ENCODE assay signal across 22 mouse cellular contexts in genomic region chr1:72166468-72166814, GRCm38 (mm10). TPM values are rescaled to one million over a fixed set of nuclear protein-coding genes. Genes with fewer than 3 reads are reported as not detected.
DNase-seq lines count a peak whose midpoint lies in the region; ATAC-seq and TF ChIP-seq lines count a peak whose summit lies in the region.
"Had no signal": no experiment of that assay in that cellular context is flagged by ENCODE, and none has a peak within 500 bp of the region (broad histone marks: within the 10 kb centered on the region; RNA-seq: fewer than 3 reads in every experiment).

No protein-coding gene starts in this region.

- WGBS in forebrain, postnatal 0 days, result 98% methylated on average over 5 of the region's 5 CpGs
- 97% methylated on average over 5 of the region's 5 CpGs for WGBS in forebrain, embryonic 13.5 days
- WGBS in limb, embryonic 15.5 days, result 89% methylated on average over 5 of the region's 5 CpGs
- WGBS in limb, embryonic 10.5 days, result 94% methylated on average over 5 of the region's 5 CpGs

- ATAC-seq in forebrain, postnatal 0 days, result 0 out of 2 replicates have a peak, but pooled peaks have one; percentile 5
- no peak for ATAC-seq in forebrain, embryonic 13.5 days
- 0 out of 2 replicates have a peak, but pooled peaks have one; percentile 61 for ATAC-seq in limb, embryonic 15.5 days (ENCODE audit: insufficient number of reproducible peaks, low FRiP score, low TSS enrichment, low read depth)
- no peak for ATAC-seq in megakaryocyte, adult 5-6 weeks (ENCODE audit: poor library complexity, severe bottlenecking)
- ATAC-seq: activated CD4-positive, CD25-positive, alpha-beta regulatory T cell, adult 4 months; CD4-positive, CD25-positive, alpha-beta regulatory T cell, adult 4 months; Patski had no signal

- DNase-seq in forebrain, postnatal 0 days, result no peak
- peak; percentile 69 for DNase-seq in heart, adult 11 months
- DNase-seq in heart, postnatal 25 days (ENCODE audit: low spot score), result no peak
- no peak for DNase-seq in limb, embryonic 10.5 days (ENCODE audit: low spot score)
- DNase-seq: adrenal gland, adult 2 months; adrenal gland, adult 8-10 months; adrenal gland, postnatal 10 days; adrenal gland, postnatal 14 days; adrenal gland, postnatal 25 days; adrenal gland, postnatal 36 days; cerebellum, adult 11 months; cerebellum, adult 11-12 months had no signal

- H3K27ac ChIP-seq in forebrain, postnatal 0 days (ENCODE audit: low read depth, low read length), result no peak overlapping the region; the same call in 1 of the 2 replicates
- no peak overlapping the region for H3K27ac ChIP-seq in forebrain, embryonic 13.5 days
- H3K27ac ChIP-seq in limb, embryonic 15.5 days, result no peak overlapping the region
- no peak overlapping the region for H3K27ac ChIP-seq in limb, embryonic 10.5 days

- no peak overlapping the region for H3K9ac ChIP-seq in forebrain, postnatal 0 days
- no peak overlapping the region for H3K9ac ChIP-seq in forebrain, embryonic 13.5 days
- H3K9ac ChIP-seq in limb, embryonic 15.5 days, result no peak overlapping the region

- no peaks in the 10 kb centered on the region for H3K36me3 ChIP-seq in forebrain, postnatal 0 days (ENCODE audit: insufficient read depth)
- no peaks in the 10 kb centered on the region for H3K36me3 ChIP-seq in forebrain, embryonic 13.5 days (ENCODE audit: poor library complexity, severe bottlenecking)
- H3K36me3 ChIP-seq in limb, embryonic 15.5 days, result no peaks in the 10 kb centered on the region
- no peaks in the 10 kb centered on the region for H3K36me3 ChIP-seq in limb, embryonic 10.5 days
- no peaks in the 10 kb centered on the region for H3K36me3 ChIP-seq in megakaryocyte, embryonic 14.5 days (replicated peaks; ENCODE audit: low read length)
- H3K36me3 ChIP-seq: G1E had no signal

- TF ChIP-seq CTCF in forebrain, postnatal 0 days (IDR thresholded peaks at IDR 0.05; ENCODE audit: low read depth), result no peak

- intact Hi-C loops in heart, postnatal 25 days (cut with DNase I), result no loop called here

- H3K4me1 ChIP-seq in forebrain, postnatal 0 days (ENCODE audit: insufficient read depth), result no peaks in the 10 kb centered on the region
- no peaks in the 10 kb centered on the region for H3K4me1 ChIP-seq in forebrain, embryonic 13.5 days
- H3K4me1 ChIP-seq in limb, embryonic 15.5 days, result 0 out of 2 replicates have a peak, but pooled peaks cover 3% of the 10 kb centered on the region
- H3K4me1 ChIP-seq in limb, embryonic 10.5 days, result peaks cover 7% of the 10 kb centered on the region; the same call in 1 of the 2 replicates
- H3K4me1 ChIP-seq in megakaryocyte, embryonic 14.5 days, result no peaks in the 10 kb centered on the region

- no peaks in the 10 kb centered on the region for H3K27me3 ChIP-seq in forebrain, postnatal 0 days (ENCODE audit: insufficient read depth, low read length)
- H3K27me3 ChIP-seq in forebrain, embryonic 13.5 days, result no peaks in the 10 kb centered on the region
- H3K27me3 ChIP-seq in limb, embryonic 15.5 days, result no peaks in the 10 kb centered on the region
- no peaks in the 10 kb centered on the region for H3K27me3 ChIP-seq in limb, embryonic 10.5 days (ENCODE audit: low read depth, poor library complexity, severe bottlenecking)
- no peaks in the 10 kb centered on the region for H3K27me3 ChIP-seq in megakaryocyte, embryonic 14.5 days (replicated peaks)
- H3K27me3 ChIP-seq: CH12.LX, Patski had no signal

- no peak overlapping the region for H3K4me2 ChIP-seq in forebrain, postnatal 0 days (ENCODE audit: low read depth)
- H3K4me2 ChIP-seq in forebrain, embryonic 13.5 days, result no peak overlapping the region
- no peak overlapping the region for H3K4me2 ChIP-seq in limb, embryonic 15.5 days

- H3K4me3 ChIP-seq in forebrain, postnatal 0 days (ENCODE audit: low read depth, low read length), result no peak overlapping the region
- H3K4me3 ChIP-seq in forebrain, embryonic 13.5 days, result no peak overlapping the region
- H3K4me3 ChIP-seq in limb, embryonic 15.5 days, result no peak overlapping the region
- no peak overlapping the region for H3K4me3 ChIP-seq in limb, embryonic 10.5 days
- peak overlapping the region; percentile 5 for H3K4me3 ChIP-seq in megakaryocyte, embryonic 14.5 days (replicated peaks)

- no peaks in the 10 kb centered on the region for H3K9me3 ChIP-seq in forebrain, postnatal 0 days (ENCODE audit: low read length)
- 0 out of 2 replicates have a peak, but pooled peaks cover 3% of the 10 kb centered on the region for H3K9me3 ChIP-seq in forebrain, embryonic 13.5 days (replicated peaks)
- no peaks in the 10 kb centered on the region for H3K9me3 ChIP-seq in limb, embryonic 15.5 days
- H3K9me3 ChIP-seq in limb, embryonic 10.5 days (replicated peaks), result no peaks in the 10 kb centered on the region
- peaks cover 12% of the 10 kb centered on the region for H3K9me3 ChIP-seq in megakaryocyte, embryonic 14.5 days
- H3K9me3 ChIP-seq: G1E had no signal

RNA-seq across cellular contexts. Expression of gene Mreg, which starts 45.7 kb away (rescaled TPM):
- 1.7 and 1.9 TPM in 2 replicates for total RNA-seq in forebrain, postnatal 0 days (2014; rRNA removed)
- 1.7 and 2.1 TPM in 2 replicates for polyA plus RNA-seq in forebrain, postnatal 0 days (2015; fragmentation: Nextera tagmentation; extraction: Ambion mirVana)
- polyA plus RNA-seq in forebrain, embryonic 13.5 days (2015; fragmentation: Nextera tagmentation; extraction: Ambion mirVana), result 1.3 and 1.5 TPM in 2 replicates
- 10 to 100 TPM; 25.0 to 30.7 TPM for total RNA-seq in heart, postnatal 25 days (2021)
- polyA plus RNA-seq in limb, embryonic 15.5 days (2015; fragmentation: Nextera tagmentation; extraction: Ambion mirVana), result 5.4 and 5.6 TPM in 2 replicates
- polyA plus RNA-seq in limb, embryonic 10.5 days (2016; fragmentation: Nextera tagmentation; extraction: Ambion mirVana), result 3.1 and 4.4 TPM in 2 replicates
- polyA plus RNA-seq in megakaryocyte, embryonic 14.5 days (2012; ENCODE audit: insufficient read depth, low replicate concordance), result 0.26 TPM in 1 of 2 replicates, not detected in the other
- 0.18 and 1.6 TPM in 2 replicates for total RNA-seq in megakaryocyte, adult 5-6 weeks (2015)
- 0.37 and 1.1 TPM in 2 replicates for total RNA-seq in megakaryocyte, adult 5-6 weeks (2017)
- total RNA-seq: MEL had no signal
- polyA plus RNA-seq: G1E had no signal

Comparison
In these comparisons a context has a peak if more than half of its experiments do, and no peak if none do; other contexts are left out.
1. ATAC-seq: peak in forebrain, postnatal 0 days (single experiment) and limb, embryonic 15.5 days (single experiment); none in forebrain, embryonic 13.5 days (single experiment) and megakaryocyte, adult 5-6 weeks (single experiment).